8 mouse cellular contexts compared by ENCODE assay signal in the genomic region with DNA sequence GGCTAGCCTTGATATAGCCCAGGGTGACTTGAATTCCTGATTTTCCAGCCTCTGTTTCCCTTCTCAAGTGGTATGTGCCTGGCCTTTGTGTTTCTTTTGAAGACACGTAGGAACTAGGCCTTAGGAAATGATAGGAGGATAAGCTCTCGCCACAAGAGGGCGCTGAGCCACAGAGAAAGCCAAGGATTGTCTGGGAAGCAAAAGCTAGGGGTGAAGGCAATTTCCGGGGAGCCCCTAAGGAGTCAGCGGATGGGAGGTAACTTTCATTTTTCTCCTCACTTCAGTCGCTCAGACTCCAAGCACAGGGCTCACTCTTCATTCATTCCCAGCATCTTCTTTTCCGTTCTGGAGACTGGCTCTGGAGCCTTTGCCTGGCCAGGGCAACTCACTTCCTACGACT. TPM values are rescaled to one million over a fixed set of nuclear protein-coding genes. Genes with fewer than 3 reads are reported as not detected.
A peak's percentile ranks its signal among the peaks of the same experiment; 100 is the strongest.
DNase-seq lines count a peak whose midpoint lies in the region; ATAC-seq and TF ChIP-seq lines count a peak whose summit lies in the region.

No protein-coding gene starts in this region.

- WGBS in midbrain, embryonic 11.5 days, result 31% methylated on average over 8 of the region's 8 CpGs
- 29% methylated on average over 8 of the region's 8 CpGs for WGBS in midbrain, embryonic 15.5 days
- WGBS in intestine, postnatal 0 days, result 21% methylated on average over 8 of the region's 8 CpGs

- H3K36me3 ChIP-seq in midbrain, embryonic 11.5 days (ENCODE audit: control insufficient read depth, insufficient read depth, low read length), result no peaks in the 10 kb centered on the region
- no peaks in the 10 kb centered on the region for H3K36me3 ChIP-seq in midbrain, embryonic 15.5 days (replicated peaks)
- no peaks in the 10 kb centered on the region for H3K36me3 ChIP-seq in intestine, postnatal 0 days (ENCODE audit: control insufficient read depth, insufficient read depth)

- H3K9ac ChIP-seq in midbrain, embryonic 11.5 days (ENCODE audit: low read length), result no peak overlapping the region
- H3K9ac ChIP-seq in midbrain, embryonic 15.5 days, result no peak overlapping the region
- no peak overlapping the region for H3K9ac ChIP-seq in intestine, postnatal 0 days (ENCODE audit: low read depth, low read length)

- H3K27ac ChIP-seq in midbrain, embryonic 11.5 days (ENCODE audit: low read depth, low read length), result no peak overlapping the region
- H3K27ac ChIP-seq in midbrain, embryonic 15.5 days, result no peak overlapping the region
- H3K27ac ChIP-seq in intestine, postnatal 0 days (ENCODE audit: low read depth, low read length), result no peak overlapping the region

- DNase-seq in midbrain, embryonic 11.5 days (ENCODE audit: low spot score, missing footprints), result peak; percentile 95
- DNase-seq in embryo, embryonic 10 days (ENCODE audit: low spot score), result peak; percentile 85
- peak; percentile 67 to 71 for DNase-seq in gastrocnemius, postnatal 36 days
- DNase-seq in left cerebral cortex, postnatal 4 days, result peak; percentile 70
- DNase-seq in monocyte, adult 2 months (ENCODE audit: low read depth in 1 of 2, low spot score in 2 of 2), result peak; percentile 16 to 42
- peak; percentile 68 to 86 for DNase-seq in spleen, postnatal 4 days (ENCODE audit: low spot score in 2 of 2)

- intact Hi-C loops in gastrocnemius, postnatal 36 days (cut with DNase I), result loop anchor here (2.0 to 5.0 kb wide), 2 partner anchors 51 to 142 kb away; a partner anchor contains a TSS
- intact Hi-C loops in left cerebral cortex, postnatal 4 days (cut with DNase I), result no loop called here

- ATAC-seq in midbrain, embryonic 11.5 days (ENCODE audit: low FRiP score), result 0 out of 2 replicates have a peak, but pooled peaks have one; percentile 19
- no peak for ATAC-seq in midbrain, embryonic 15.5 days (replicated peaks)
- peak; percentile 72 for ATAC-seq in intestine, postnatal 0 days

- H3K4me3 ChIP-seq in midbrain, embryonic 11.5 days (ENCODE audit: low read depth, low read length), result no peak overlapping the region
- no peak overlapping the region for H3K4me3 ChIP-seq in midbrain, embryonic 15.5 days
- peak overlapping the region; percentile 21; the same call in 1 of the 2 replicates for H3K4me3 ChIP-seq in intestine, postnatal 0 days (ENCODE audit: low read depth, low read length)

- no peaks in the 10 kb centered on the region for H3K27me3 ChIP-seq in midbrain, embryonic 11.5 days (ENCODE audit: control insufficient read depth, insufficient read depth, low read length)
- no peaks in the 10 kb centered on the region for H3K27me3 ChIP-seq in midbrain, embryonic 15.5 days (replicated peaks)
- no peaks in the 10 kb centered on the region for H3K27me3 ChIP-seq in intestine, postnatal 0 days (replicated peaks; ENCODE audit: control insufficient read depth, insufficient read depth, low read length)

- no peaks in the 10 kb centered on the region for H3K4me1 ChIP-seq in midbrain, embryonic 11.5 days (ENCODE audit: control insufficient read depth, insufficient read depth, low read length)
- no peaks in the 10 kb centered on the region for H3K4me1 ChIP-seq in midbrain, embryonic 15.5 days
- H3K4me1 ChIP-seq in intestine, postnatal 0 days (replicated peaks; ENCODE audit: control insufficient read depth, insufficient read depth, low read length), result no peaks in the 10 kb centered on the region

- no peak overlapping the region for H3K4me2 ChIP-seq in midbrain, embryonic 11.5 days
- no peak overlapping the region for H3K4me2 ChIP-seq in midbrain, embryonic 15.5 days
- H3K4me2 ChIP-seq in intestine, postnatal 0 days (replicated peaks; ENCODE audit: low read depth), result peak overlapping the region; percentile 57

- H3K9me3 ChIP-seq in midbrain, embryonic 11.5 days (ENCODE audit: control insufficient read depth, low read length), result no peaks in the 10 kb centered on the region
- no peaks in the 10 kb centered on the region for H3K9me3 ChIP-seq in midbrain, embryonic 15.5 days
- no peaks in the 10 kb centered on the region for H3K9me3 ChIP-seq in intestine, postnatal 0 days (ENCODE audit: control insufficient read depth)

- TF ChIP-seq CTCF in intestine, postnatal 0 days (IDR thresholded peaks at IDR 0.05; ENCODE audit: low read depth), result peak; percentile 96

RNA-seq across cellular contexts. Expression of a gene that starts 27.2 kb away (rescaled TPM):
- polyA plus RNA-seq in midbrain, embryonic 11.5 days (2014; fragmentation: Nextera tagmentation; extraction: Ambion mirVana), result 14.5 and 15.0 TPM in 2 replicates
- 27.9 and 28.4 TPM in 2 replicates for polyA plus RNA-seq in midbrain, embryonic 15.5 days (2015; fragmentation: Nextera tagmentation; extraction: Ambion mirVana)
- total RNA-seq in gastrocnemius, postnatal 36 days (2021), result 1 to 10 TPM; 4.8 to 7.1 TPM
- polyA plus RNA-seq in intestine, postnatal 0 days (2015; fragmentation: Nextera tagmentation; extraction: Ambion mirVana), result 16.3 and 17.8 TPM in 2 replicates
- total RNA-seq in left cerebral cortex, postnatal 4 days (2021), result 10 to 100 TPM; 33.3 to 34.3 TPM

RNA-seq across cellular contexts. Expression of a gene that starts 49.8 kb away (rescaled TPM):
- polyA plus RNA-seq in midbrain, embryonic 11.5 days (2014; fragmentation: Nextera tagmentation; extraction: Ambion mirVana), result 3.4 and 3.8 TPM in 2 replicates
- 3.4 and 3.7 TPM in 2 replicates for polyA plus RNA-seq in midbrain, embryonic 15.5 days (2015; fragmentation: Nextera tagmentation; extraction: Ambion mirVana)
- total RNA-seq in gastrocnemius, postnatal 36 days (2021), result 100 to 1,000 TPM; 144 to 153 TPM
- polyA plus RNA-seq in intestine, postnatal 0 days (2015; fragmentation: Nextera tagmentation; extraction: Ambion mirVana), result 1.6 and 1.9 TPM in 2 replicates
- 10 to 100 TPM; 38.2 to 41.1 TPM for total RNA-seq in left cerebral cortex, postnatal 4 days (2021)

Comparison
In these comparisons a context has a peak if more than half of its experiments do, and no peak if none do; other contexts are left out.
1. DNase-seq: peak in every context shown above with its lines; median percentile 95 in midbrain, embryonic 11.5 days; 85 in embryo, embryonic 10 days; 77 in spleen, postnatal 4 days; 70 in left cerebral cortex, postnatal 4 days; 69 in gastrocnemius, postnatal 36 days; 29 in monocyte, adult 2 months.